Mouse (Mus musculus): ENCODE data around the gene Atp5g2. TPM values are rescaled to one million over a fixed set of nuclear protein-coding genes. Genes with fewer than 3 reads are reported as not detected.

Atp5g2 gene
- total and polyA plus RNA-seq, 2 experiments from 2014 or later: 60.5 to 148 TPM

DNA sequence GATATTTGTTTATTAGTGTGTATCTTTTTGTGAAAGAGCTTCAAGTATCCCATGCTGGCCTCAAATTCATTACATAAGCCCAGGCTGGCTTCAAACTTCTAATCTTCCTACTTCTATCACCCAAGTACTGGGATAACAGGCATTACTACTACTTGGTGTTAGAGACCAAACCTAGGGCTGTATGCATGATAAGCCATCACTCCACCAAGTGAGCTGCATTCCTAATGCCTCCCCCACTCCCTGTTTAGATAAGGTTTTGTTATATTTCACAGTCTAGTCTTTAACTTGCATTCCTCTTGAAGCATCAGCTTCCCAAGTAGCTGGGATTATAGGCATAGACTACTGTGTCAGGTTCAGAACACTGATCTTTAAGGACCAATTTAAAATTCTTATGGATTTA, 57.9 kb downstream of the Atp5g2 start:
- no peak overlapping the region for H3K4me3 ChIP-seq (ENCODE audit: low read length)
- ATAC-seq (no peak), DNase-seq (ENCODE audit: low spot score) (no peak)
- no peaks in the 10 kb centered on the region for H3K4me1 ChIP-seq (ENCODE audit: insufficient read depth, low read length)
- H3K27me3 ChIP-seq (ENCODE audit: insufficient read depth, low read length): no peaks in the 10 kb centered on the region
- H3K36me3 ChIP-seq (ENCODE audit: insufficient read depth, low read length): no peaks in the 10 kb centered on the region
- TF ChIP-seq CTCF (IDR thresholded peaks at IDR 0.05; ENCODE audit: low read depth): no peak
- H3K4me2 ChIP-seq (ENCODE audit: low read depth, low read length): no peak overlapping the region
- H3K9me3 ChIP-seq (ENCODE audit: low read length): no peaks in the 10 kb centered on the region
- no peak overlapping the region for H3K27ac ChIP-seq
- H3K9ac ChIP-seq (replicated peaks; ENCODE audit: low read length): no peak overlapping the region

DNA sequence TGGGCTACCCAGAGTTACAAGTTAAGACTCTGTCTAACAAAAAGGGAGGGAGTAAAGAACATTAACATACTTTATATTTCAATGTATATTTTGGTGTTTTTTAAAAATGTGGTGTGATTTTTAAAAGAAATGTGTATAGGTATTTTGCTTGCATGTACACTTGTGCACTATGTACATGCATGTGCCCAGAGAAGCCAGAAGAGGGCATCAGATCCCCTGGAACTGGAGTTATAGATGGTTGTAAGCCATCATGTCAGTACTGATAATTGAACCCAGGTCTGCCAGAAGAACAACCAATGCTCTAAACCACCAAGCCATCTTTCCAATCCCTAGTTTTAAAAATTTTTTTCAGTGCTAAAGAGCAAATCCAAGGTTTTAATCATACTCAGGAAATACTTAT, 59.2 kb downstream of the Atp5g2 start:
- Histone ChIP-seq H3K4me1 (ENCODE audit: insufficient read depth, low read length) (no peaks in the 10 kb centered on the region), H3K4me3 (ENCODE audit: low read length) (no peak overlapping the region), H3K9me3 (ENCODE audit: low read length) (no peaks in the 10 kb centered on the region), H3K27me3 (ENCODE audit: insufficient read depth, low read length) (no peaks in the 10 kb centered on the region), H3K9ac (replicated peaks; ENCODE audit: low read length) (no peak overlapping the region), H3K4me2 (ENCODE audit: low read depth, low read length) (no peak overlapping the region), H3K36me3 (ENCODE audit: insufficient read depth, low read length) (no peaks in the 10 kb centered on the region), H3K27ac (no peak overlapping the region)
- TF ChIP-seq CTCF (IDR thresholded peaks at IDR 0.05; ENCODE audit: low read depth): peak; percentile 28; the same call in 1 of the 2 replicates
- ATAC-seq (no peak), DNase-seq (ENCODE audit: low spot score) (no peak)

MicroRNA genes within 50 kb of the gene (microRNA counts, 519-probe panel; counts per million panel counts)
- microRNA mmu-miR-688: not detected

Small RNAs within 50 kb of the gene (microRNA-seq; reads per million reads assigned to microRNA genes)
- gene Mir688: 0.18 to 0.36 reads per million in 2 experiments

Other genes with a start within 250 kb of the Atp5g2 start
- 0.16 TPM in 1 of 2 replicates, not detected in the other for gene Amhr2, start 227.0 kb downstream of the Atp5g2 start, total RNA-seq (2014; rRNA removed)
- 0.36 and 0.62 TPM in 2 replicates for gene Amhr2, start 227.0 kb downstream of the Atp5g2 start, polyA plus RNA-seq (2015; fragmentation: Nextera tagmentation; extraction: Ambion mirVana)
- gene Prr13, start 213.3 kb downstream of the Atp5g2 start, total RNA-seq (2014; rRNA removed): 27.4 and 28.0 TPM in 2 replicates
- gene Prr13, start 213.3 kb downstream of the Atp5g2 start, polyA plus RNA-seq (2015; fragmentation: Nextera tagmentation; extraction: Ambion mirVana): 90.4 and 95.1 TPM in 2 replicates
- 151 and 157 TPM in 2 replicates for gene Pcbp2, start 201.8 kb downstream of the Atp5g2 start, total RNA-seq (2014; rRNA removed)
- 104 TPM in 2 replicates for gene Pcbp2, start 201.8 kb downstream of the Atp5g2 start, polyA plus RNA-seq (2015; fragmentation: Nextera tagmentation; extraction: Ambion mirVana)
- not detected in 2 replicates for gene Gm10337, start 168.6 kb downstream of the Atp5g2 start, total RNA-seq (2014; rRNA removed)
- gene Gm10337, start 168.6 kb downstream of the Atp5g2 start, polyA plus RNA-seq (2015; fragmentation: Nextera tagmentation; extraction: Ambion mirVana): 2.7 and 7.3 TPM in 2 replicates
- 68.2 and 86.1 TPM in 2 replicates for gene Map3k12, start 155.3 kb downstream of the Atp5g2 start, total RNA-seq (2014; rRNA removed)
- 41.2 and 42.0 TPM in 2 replicates for gene Map3k12, start 155.3 kb downstream of the Atp5g2 start, polyA plus RNA-seq (2015; fragmentation: Nextera tagmentation; extraction: Ambion mirVana)
- 69.9 and 91.1 TPM in 2 replicates for gene Tarbp2, start 154.2 kb downstream of the Atp5g2 start, total RNA-seq (2014; rRNA removed)
- 97.2 and 99.5 TPM in 2 replicates for gene Tarbp2, start 154.2 kb downstream of the Atp5g2 start, polyA plus RNA-seq (2015; fragmentation: Nextera tagmentation; extraction: Ambion mirVana)
- gene Npff, start 147.4 kb downstream of the Atp5g2 start, total RNA-seq (2014; rRNA removed): 4.6 and 13.9 TPM in 2 replicates
- 3.1 and 5.4 TPM in 2 replicates for gene Npff, start 147.4 kb downstream of the Atp5g2 start, polyA plus RNA-seq (2015; fragmentation: Nextera tagmentation; extraction: Ambion mirVana)
- not detected in 2 replicates for gene Gm28047, start 47.3 kb downstream of the Atp5g2 start, total RNA-seq (2014; rRNA removed)
- gene Gm28047, start 47.3 kb downstream of the Atp5g2 start, polyA plus RNA-seq (2015; fragmentation: Nextera tagmentation; extraction: Ambion mirVana): 1.1 TPM in 1 of 2 replicates, not detected in the other
- 8.6 and 15.0 TPM in 2 replicates for gene Atf7, start 46.9 kb downstream of the Atp5g2 start, total RNA-seq (2014; rRNA removed)
- 12.5 and 13.5 TPM in 2 replicates for gene Atf7, start 46.9 kb downstream of the Atp5g2 start, polyA plus RNA-seq (2015; fragmentation: Nextera tagmentation; extraction: Ambion mirVana)
- gene Calcoco1, start 49.8 kb upstream of the Atp5g2 start, total RNA-seq (2014; rRNA removed): 26.6 and 32.4 TPM in 2 replicates
- 29.8 and 30.3 TPM in 2 replicates for gene Calcoco1, start 49.8 kb upstream of the Atp5g2 start, polyA plus RNA-seq (2015; fragmentation: Nextera tagmentation; extraction: Ambion mirVana)
- not detected in 2 replicates for gene Hoxc13, start 248.8 kb upstream of the Atp5g2 start, total RNA-seq (2014; rRNA removed)
- not detected in 2 replicates for gene Hoxc13, start 248.8 kb upstream of the Atp5g2 start, polyA plus RNA-seq (2015; fragmentation: Nextera tagmentation; extraction: Ambion mirVana)

Measured in hindbrain, postnatal 0 days (tissue).